Mouse (Mus musculus) sigmoid colon, adult 10 weeks (tissue): Measurements from ENCODE around the gene Selenok. TPM values are rescaled to one million over a fixed set of nuclear protein-coding genes. Genes with fewer than 3 reads are reported as not detected.

ENCODE experiments used
- polyA plus RNA-seq: library from polyadenylated mRNA; stranded (reverse); fragments of 350-450 nt; fragmentation: Illumina TruSeq; extraction: RNeasy Lipid Tissue Mini Kit (QIAGEN cat#74804); gene quantifications from one replicate; pipeline ENCODE4 v1.2.3, GENCODE M21; 2014; ENCODE audit warnings: low read depth, low replicate concordance

The Selenok gene
- 120 TPM for polyA plus RNA-seq

DNA sequence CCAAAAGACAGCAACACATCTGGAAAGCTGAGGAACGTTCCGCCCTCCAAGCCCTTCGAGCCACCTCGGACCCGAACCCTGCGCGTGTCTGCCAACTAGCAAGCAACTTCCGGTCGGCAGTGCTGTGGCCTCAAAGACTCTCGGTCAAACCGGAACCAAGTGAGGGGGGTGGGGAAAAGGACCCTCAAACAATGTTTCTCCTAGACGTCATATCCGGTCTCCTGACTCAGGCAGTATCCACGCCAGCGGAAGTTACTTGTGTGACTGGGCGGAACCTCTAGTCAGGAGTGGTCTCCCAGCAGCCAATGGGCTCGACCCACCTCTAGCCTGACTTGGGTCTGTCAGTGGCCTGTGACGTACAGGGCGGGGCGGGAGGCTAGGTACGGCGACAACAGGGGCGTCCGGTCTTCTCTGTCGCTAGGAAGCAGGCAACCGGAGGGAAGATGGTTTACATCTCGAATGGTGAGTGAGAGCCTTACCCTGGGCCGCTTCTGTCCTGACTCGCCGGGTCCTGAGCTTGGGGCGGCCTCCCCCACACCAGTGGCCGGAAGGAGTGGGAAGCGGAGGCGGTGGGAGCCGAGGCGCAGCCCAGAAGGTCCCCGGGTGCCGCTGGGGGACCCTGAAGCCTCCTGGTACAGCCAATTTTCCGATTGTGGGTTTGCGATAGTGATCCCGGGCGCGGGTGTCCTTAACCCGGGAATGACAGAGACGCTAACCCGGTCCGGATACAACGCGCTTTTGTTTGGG lies at the start of gene Selenok:
TSS of gene Selenok (plus strand) at position 234 of the 747 bp plus-strand sequence.

GRCm38 (mm10) chr14:29978254-29979204 lies 10.4 kb downstream of the Selenok start, which contains the start of gene Actr8:
TSS of gene Actr8 (plus strand) at chr14:29978337.

DNA sequence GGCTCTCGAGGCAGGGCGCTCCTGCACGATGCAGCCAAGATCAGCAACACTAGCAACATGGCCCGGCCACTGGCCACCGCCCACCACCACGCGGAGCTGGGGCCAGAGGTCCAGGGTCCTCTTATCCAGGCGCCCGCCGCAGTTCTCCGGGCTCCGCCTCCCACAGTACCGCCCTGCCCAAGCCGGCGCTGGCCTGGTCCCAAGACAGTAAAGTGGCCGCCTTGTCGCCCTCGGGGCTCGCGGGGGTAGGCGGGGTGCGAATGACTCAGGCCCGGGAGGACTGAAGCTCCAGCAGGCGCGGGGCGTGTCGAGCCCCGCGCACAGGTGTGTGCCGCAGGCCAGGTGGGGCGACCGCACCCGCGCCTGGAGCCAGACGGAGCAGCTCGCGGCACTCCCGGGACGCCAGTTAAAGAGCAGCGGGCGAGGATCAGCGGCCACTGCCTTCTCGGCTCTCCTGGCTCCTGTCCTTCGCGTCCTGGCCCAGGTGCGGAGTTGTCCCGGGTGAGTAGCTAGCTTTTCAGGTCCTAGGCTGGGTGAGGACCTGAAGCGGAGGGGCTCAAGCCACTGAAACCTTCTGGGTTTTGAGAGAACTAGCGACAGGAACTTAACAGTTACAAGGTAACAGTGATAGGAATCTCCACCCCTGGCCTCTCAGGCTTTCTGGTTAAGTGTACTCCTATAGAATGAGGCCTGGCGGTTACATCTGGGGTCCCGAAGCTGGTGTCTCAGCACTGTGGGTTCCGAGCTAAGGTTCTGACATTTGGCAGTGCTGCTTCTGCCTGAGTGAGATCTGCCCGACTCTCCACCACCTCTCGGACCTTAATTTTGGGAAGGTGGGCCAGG lies 40.8 kb downstream of the Selenok start, which contains the start of the genes Il17rb and Chdh:
TSS of gene Il17rb (minus strand) at position 164 of the 843 bp plus-strand sequence.
TSS of gene Chdh (plus strand) at position 291 of the 843 bp plus-strand sequence.

Other genes with a start within 250 kb of the Selenok start
- 1.2 TPM for gene Cacna2d3, start 246.4 kb upstream of the Selenok start, polyA plus RNA-seq
- gene Actr8, start 10.0 kb downstream of the Selenok start, polyA plus RNA-seq: 16.1 TPM
- 1.3 TPM for gene Il17rb, start 40.6 kb downstream of the Selenok start, polyA plus RNA-seq
- 35.4 TPM for gene Chdh, start 40.7 kb downstream of the Selenok start, polyA plus RNA-seq